Mouse (Mus musculus) cerebellum, postnatal 14 days (tissue): ENCODE measurements around the gene Card19.
A peak's percentile ranks its signal among the peaks of the same experiment; 100 is the strongest.

Source experiments
- DNase-seq, 2 experiments: peaks; one replicate each; pipeline ENCODE4 v3.0.0; 2021; ENCODE audit warnings: mixed read lengths in 2 of 2

Gene Card19

GRCm38 (mm10) chr13:49215504-49216219 lies at the start of gene Card19:
TSS of gene Card19 (minus strand) at chr13:49216037.
- peak; percentile 90 for DNase-seq

- DNase-seq = no peak
Observed at GRCm38 (mm10) chr13:49260036-49260722, 44.3 kb upstream of the Card19 start.

- DNase-seq = no peak
Observed at GRCm38 (mm10) chr13:49257819-49258313, 42.0 kb upstream of the Card19 start.

GRCm38 (mm10) chr13:49252746-49253145 lies 36.9 kb upstream of the Card19 start:
- DNase-seq = no peak

GRCm38 (mm10) chr13:49252113-49252512 lies 36.3 kb upstream of the Card19 start:
- DNase-seq = no peak

- DNase-seq = no peak
Observed at GRCm38 (mm10) chr13:49250716-49251517, 35.1 kb upstream of the Card19 start.

GRCm38 (mm10) chr13:49249634-49250033 lies 33.8 kb upstream of the Card19 start:
- DNase-seq = no peak

- no peak for DNase-seq
Observed at GRCm38 (mm10) chr13:49248923-49249322, 33.1 kb upstream of the Card19 start.

GRCm38 (mm10) chr13:49248467-49248862 lies 32.6 kb upstream of the Card19 start, which contains the start of gene Susd3:
TSS of gene Susd3 (minus strand) at chr13:49248706.
- DNase-seq = no peak

GRCm38 (mm10) chr13:49247740-49248466 lies 32.1 kb upstream of the Card19 start:
- no peak for DNase-seq

- DNase-seq = no peak
Observed at GRCm38 (mm10) chr13:49247232-49247739, 31.4 kb upstream of the Card19 start.

GRCm38 (mm10) chr13:49246626-49247025 lies 30.8 kb upstream of the Card19 start:
- no peak for DNase-seq

GRCm38 (mm10) chr13:49246011-49246410 lies 30.2 kb upstream of the Card19 start:
- no peak for DNase-seq

- DNase-seq = no peak
Observed at GRCm38 (mm10) chr13:49245251-49245650, 29.4 kb upstream of the Card19 start.

GRCm38 (mm10) chr13:49243492-49243891 lies 27.7 kb upstream of the Card19 start:
- no peak for DNase-seq

- DNase-seq = no peak
Observed at GRCm38 (mm10) chr13:49242321-49243065, 26.7 kb upstream of the Card19 start.

GRCm38 (mm10) chr13:49238737-49239136 lies 22.9 kb upstream of the Card19 start:
- DNase-seq = no peak

- DNase-seq = no peak
Observed at GRCm38 (mm10) chr13:49237617-49238016, 21.8 kb upstream of the Card19 start.

GRCm38 (mm10) chr13:49234711-49235110 lies 18.9 kb upstream of the Card19 start:
- no peak for DNase-seq

GRCm38 (mm10) chr13:49233792-49234572 lies 18.1 kb upstream of the Card19 start:
- no peak for DNase-seq

- DNase-seq = no peak
Observed at GRCm38 (mm10) chr13:49225633-49226032, 9.8 kb upstream of the Card19 start.
